Mouse (Mus musculus): ENCODE measurements at regions not wholly inside any gene's neighbourhood (a gene's known extent, or its start where the extent isn't known, plus 50 kb on each side); places are given as distances from the start of the nearest gene placed in this dataset.

- CTCF ChIA-PET, result no interaction called here
Measured at GRCm38 (mm10) chr10:51963671-51964070, 58.6 kb upstream of the Vgll2 start.

- CTCF ChIA-PET, result no interaction called here
Measured at GRCm38 (mm10) chr10:51970113-51970512, 52.2 kb upstream of the Vgll2 start.
